Mouse (Mus musculus) forebrain, embryonic 13.5 days (tissue): Measurements from ENCODE around the gene Npm1. TPM values are rescaled to one million over a fixed set of nuclear protein-coding genes. Genes with fewer than 3 reads are reported as not detected.

Source experiments
- ATAC-seq: fragments of 200-750 bp; cut with Nextera tagmentation; 2 replicates; pipeline ENCODE4 v1.8.0; 2017
- H3K27ac ChIP-seq: fragments of 300-500 bp; sonication (generic); 2 replicates; pipeline ENCODE4 v1.5.1; 2015; ENCODE audit warnings: inconsistent platforms, mild to moderate bottlenecking, moderate library complexity
- H3K27me3 ChIP-seq: fragments of 300-500 bp; sonication (generic); 2 replicates; pipeline ENCODE4 v1.6.1; 2015; ENCODE audit warnings: mild to moderate bottlenecking, inconsistent platforms
- H3K36me3 ChIP-seq: fragments of 300-500 bp; sonication (generic); 2 replicates; pipeline ENCODE4 v1.6.1; 2015; ENCODE audit warnings: mild to moderate bottlenecking, inconsistent platforms; ENCODE audit not compliant: poor library complexity, severe bottlenecking
- H3K4me1 ChIP-seq: fragments of 300-500 bp; sonication (generic); 2 replicates; pipeline ENCODE4 v1.6.1; 2015; ENCODE audit warnings: inconsistent platforms
- H3K4me2 ChIP-seq: fragments of 300-500 bp; sonication (generic); 2 replicates; pipeline ENCODE4 v1.6.1; 2015; ENCODE audit warnings: inconsistent platforms, mild to moderate bottlenecking, moderate library complexity
- H3K4me3 ChIP-seq: fragments of 300-500 bp; sonication (generic); 2 replicates; pipeline ENCODE4 v1.5.1; 2015; ENCODE audit warnings: mild to moderate bottlenecking, inconsistent platforms
- H3K9ac ChIP-seq: fragments of 300-500 bp; sonication (generic); 2 replicates; pipeline ENCODE4 v1.6.1; 2015; ENCODE audit warnings: mild to moderate bottlenecking, inconsistent platforms
- H3K9me3 ChIP-seq: fragments of 300-500 bp; sonication (generic); replicated peaks from 2 replicates; pipeline ENCODE4 v1.6.1; 2016; ENCODE audit warnings: inconsistent platforms
- WGBS: fragments of 180-500 bp; shearing (Covaris S2); methylation state at CpG from one replicate; pipeline ENCODE4 v1.1.7; 2015; 5-methylcytosine and 5-hydroxymethylcytosine counted together
- polyA plus RNA-seq: library from polyadenylated mRNA; unstranded; fragments of >200 nt; fragmentation: Nextera tagmentation; extraction: Ambion mirVana; gene quantifications from 2 replicates; pipeline ENCODE4 v1.2.1, GENCODE M21; 2015

Gene Npm1
- polyA plus RNA-seq, 1 experiment from 2014 or later, result 786 TPM

- H3K9me3 ChIP-seq, result no peaks in the 10 kb centered on the region
- H3K4me3 ChIP-seq, result no peak overlapping the region
- no peaks in the 10 kb centered on the region for H3K36me3 ChIP-seq
- ATAC-seq, result peak; percentile 72
- H3K27me3 ChIP-seq, result no peaks in the 10 kb centered on the region
- no peak overlapping the region for H3K4me2 ChIP-seq
- H3K9ac ChIP-seq, result no peak overlapping the region
- H3K4me1 ChIP-seq, result peaks cover 5% of the 10 kb centered on the region
- no peak overlapping the region for H3K27ac ChIP-seq
- WGBS, result 59% methylated on average over 8 of the region's 8 CpGs
Measured at GRCm38 (mm10) chr11:33104911-33105316, 58.1 kb downstream of the Npm1 start.

GRCm38 (mm10) chr11:33103291-33103943, 59.6 kb downstream of the Npm1 start:
- Histone ChIP-seq H3K4me1 (peaks cover 12% of the 10 kb centered on the region), H3K27me3 (no peaks in the 10 kb centered on the region), H3K36me3 (no peaks in the 10 kb centered on the region), H3K27ac (no peak overlapping the region), H3K4me3 (no peak overlapping the region), H3K9me3 (no peaks in the 10 kb centered on the region), H3K4me2 (no peak overlapping the region), H3K9ac (no peak overlapping the region)
- 88% methylated on average over 13 of the region's 13 CpGs for WGBS
- no peak for ATAC-seq

Other genes starting within 250 kb of the Npm1 start
- gene Fgf18, start 15.8 kb downstream of the Npm1 start, polyA plus RNA-seq, result 1.6 and 2.9 TPM in 2 replicates
- 0.15 TPM in 1 of 2 replicates, not detected in the other for gene Tlx3, start 40.4 kb upstream of the Npm1 start, polyA plus RNA-seq
- gene Gm12117, start 113.5 kb upstream of the Npm1 start, polyA plus RNA-seq, result not detected in 2 replicates